Mouse (Mus musculus) cerebellum, adult 8-10 months (tissue): ENCODE data around the gene Mrpl2.

Source experiments
- DNase-seq: peaks from one replicate; pipeline ENCODE4 v3.0.0; 2022

Gene Mrpl2

DNA sequence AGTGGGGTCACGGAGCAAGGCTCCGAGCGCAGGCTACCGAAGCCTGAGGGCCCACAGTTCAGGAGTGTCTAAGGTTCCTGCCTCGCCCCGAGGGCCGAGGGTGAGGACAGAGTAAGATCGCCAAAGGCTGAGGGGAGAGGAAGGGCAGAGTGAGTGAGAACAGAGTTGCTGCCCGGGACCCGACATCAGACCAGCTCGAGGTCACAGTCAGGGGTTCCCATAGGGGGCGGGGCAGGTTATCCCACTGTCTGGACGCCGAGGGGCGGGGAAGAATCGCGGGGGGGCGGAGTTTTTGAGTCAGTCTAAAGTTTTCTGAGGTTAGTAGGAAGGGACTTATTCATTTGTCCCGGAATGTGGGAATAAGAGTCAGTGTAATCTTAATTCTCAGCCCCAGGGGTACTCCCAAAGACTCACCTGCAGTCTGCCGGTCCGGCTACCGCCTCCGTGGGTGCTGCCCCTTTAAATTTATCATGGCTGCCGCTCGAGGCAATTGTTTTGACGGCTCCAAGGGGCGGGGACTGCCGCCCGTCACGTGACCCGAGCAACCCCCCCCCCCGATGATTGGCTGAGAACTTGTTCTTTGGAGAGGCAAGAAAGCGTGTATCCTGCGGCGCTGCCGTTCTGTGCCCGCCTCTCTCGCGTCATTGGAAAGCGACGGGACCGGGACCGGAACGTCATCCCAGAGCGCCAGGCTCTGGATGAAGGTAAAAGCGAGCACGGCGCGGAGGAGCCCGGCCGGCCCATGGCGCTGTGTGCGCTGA lies at the start of gene Mrpl2, which contains the start of gene Klc4:
TSS of gene Mrpl2 (plus strand) at position 669 of the 761 bp plus-strand sequence.
TSS of gene Klc4 (minus strand) at position 462 of the 761 bp plus-strand sequence.
- DNase-seq = peak; percentile 99

DNA sequence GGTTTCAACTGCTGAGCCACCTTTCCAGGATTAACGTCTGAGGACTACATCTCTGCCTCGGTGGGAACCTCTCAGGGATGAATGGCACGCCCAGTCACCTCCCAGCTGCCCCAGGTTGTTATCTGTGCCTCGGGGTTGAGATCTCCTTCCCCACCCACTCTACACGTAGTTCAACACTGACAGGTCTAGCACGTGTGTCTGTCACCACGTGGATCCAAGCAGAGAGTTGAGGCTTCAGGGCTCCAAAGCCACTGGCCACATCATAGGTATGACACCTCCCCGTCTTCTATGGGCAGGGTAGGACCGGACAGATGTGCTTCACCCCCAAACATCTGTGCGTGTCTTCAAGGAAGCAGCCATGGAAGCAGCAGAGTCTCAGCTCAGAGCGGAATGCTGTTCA lies 48.1 kb upstream of the Mrpl2 start:
- DNase-seq = no peak

DNA sequence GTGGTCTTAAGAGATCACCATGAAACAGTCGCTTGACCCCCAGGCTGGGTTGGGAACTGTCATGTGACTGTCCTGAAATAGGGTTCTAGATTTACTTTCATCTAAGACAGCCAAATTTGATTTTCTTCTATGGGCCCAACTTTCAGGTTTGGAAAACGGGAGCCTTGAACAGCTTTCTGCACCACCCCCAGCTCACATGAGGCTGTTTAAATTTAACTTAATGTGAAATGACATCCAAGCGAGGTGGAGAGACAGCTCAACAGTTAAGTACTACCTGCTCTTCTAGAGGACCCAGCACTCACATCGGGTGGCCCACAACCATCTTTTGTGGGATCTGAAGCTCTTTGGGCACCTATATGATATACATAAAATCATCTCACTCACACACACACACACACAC lies 47.1 kb upstream of the Mrpl2 start:
- no peak for DNase-seq

DNA sequence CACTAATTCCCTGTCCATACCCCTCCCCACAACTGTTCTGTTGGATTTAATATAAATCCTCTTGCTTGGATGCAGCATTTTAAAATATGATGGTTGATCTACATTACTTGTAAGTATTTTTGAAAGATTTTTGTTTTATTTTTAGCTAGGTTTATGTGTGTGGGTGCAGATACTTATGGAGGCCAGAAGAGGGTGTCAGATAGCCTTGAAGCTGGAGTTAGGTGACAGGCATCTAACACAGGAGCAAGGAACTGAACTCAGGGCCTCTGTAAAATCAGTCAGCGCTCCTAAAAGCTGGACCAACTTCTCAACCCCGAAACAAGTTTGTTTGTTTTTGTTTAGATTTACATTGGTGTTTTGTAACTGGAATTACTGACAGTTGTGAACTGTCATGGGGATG lies 45.5 kb upstream of the Mrpl2 start:
- DNase-seq = no peak

DNA sequence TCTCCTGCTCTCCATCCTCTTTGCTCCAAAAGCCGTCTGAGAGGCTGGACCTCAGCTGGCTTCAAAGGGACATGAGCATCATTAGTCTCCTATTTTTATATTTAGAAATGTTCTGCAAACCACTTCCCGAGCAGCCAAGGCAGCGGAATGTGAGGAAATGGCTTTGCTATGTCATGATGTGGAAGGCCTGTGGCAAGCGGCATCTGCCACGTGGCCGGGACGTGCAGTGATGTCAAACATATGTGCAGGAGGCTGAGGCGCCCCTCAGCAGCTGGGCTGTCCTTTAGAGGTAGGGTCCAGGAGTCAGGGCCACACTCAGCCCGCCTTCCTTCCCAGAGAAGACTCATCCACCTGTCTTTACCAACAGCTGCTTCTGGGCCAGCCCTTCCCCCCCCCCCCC lies 43.8 kb upstream of the Mrpl2 start:
- DNase-seq = no peak

DNA sequence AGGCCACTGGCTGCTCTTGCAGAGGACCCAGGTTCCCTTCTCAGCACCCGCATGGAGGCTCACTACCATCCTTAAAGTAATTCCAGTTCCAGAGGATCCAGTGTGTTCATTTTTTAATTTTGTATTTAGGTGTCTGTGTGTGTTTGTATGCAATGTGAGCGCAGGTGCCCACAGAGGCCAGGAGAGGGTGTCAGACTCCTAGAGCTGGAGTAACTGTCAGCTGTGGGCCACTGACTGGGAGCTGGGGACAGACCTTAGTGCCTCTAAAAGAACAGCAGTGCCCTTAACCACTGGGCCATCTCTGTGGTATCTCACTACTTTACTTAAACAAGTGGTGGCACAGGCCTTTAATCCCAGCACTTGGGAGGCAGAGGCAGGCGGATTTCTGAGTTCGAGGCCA lies 42.8 kb upstream of the Mrpl2 start:
- no peak for DNase-seq

DNA sequence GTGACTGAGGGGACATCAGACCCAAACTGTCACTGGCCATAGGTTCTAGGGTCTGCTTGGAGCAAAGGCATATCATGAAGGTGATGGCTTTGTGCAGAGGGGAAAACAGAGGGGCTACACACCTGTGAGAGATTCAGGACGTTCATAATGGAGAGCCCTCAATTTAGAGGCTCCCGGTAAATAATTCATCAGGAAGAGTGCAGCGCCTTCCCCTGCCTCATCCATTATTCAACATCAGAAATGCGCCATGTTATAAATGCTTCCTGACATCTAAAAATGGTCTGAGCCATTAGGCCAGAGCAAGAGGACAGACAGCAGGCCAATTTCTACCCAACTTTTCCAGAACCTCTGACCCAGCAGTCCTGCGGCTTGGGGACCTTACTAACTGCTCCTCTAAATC lies 40.9 kb upstream of the Mrpl2 start:
- DNase-seq = no peak

DNA sequence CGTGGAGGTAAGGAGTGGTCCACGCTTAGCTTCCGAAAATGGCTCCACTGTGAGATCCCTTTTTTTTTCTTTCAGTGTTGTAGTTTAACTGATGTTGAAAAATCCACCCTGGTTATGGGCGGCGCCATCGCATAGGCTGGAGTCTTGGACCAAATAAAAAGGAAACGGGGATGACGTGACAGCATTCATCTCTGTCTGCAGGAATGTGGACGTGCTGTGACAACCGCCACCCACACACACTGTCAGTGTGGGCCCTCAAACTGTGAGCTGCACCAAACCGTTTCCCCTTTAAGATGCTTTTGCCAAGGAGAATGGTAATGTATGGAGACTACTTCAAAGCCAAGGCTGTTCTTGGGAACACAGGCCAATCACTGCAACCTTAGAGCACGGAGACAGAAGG lies 40.0 kb upstream of the Mrpl2 start:
- no peak for DNase-seq

DNA sequence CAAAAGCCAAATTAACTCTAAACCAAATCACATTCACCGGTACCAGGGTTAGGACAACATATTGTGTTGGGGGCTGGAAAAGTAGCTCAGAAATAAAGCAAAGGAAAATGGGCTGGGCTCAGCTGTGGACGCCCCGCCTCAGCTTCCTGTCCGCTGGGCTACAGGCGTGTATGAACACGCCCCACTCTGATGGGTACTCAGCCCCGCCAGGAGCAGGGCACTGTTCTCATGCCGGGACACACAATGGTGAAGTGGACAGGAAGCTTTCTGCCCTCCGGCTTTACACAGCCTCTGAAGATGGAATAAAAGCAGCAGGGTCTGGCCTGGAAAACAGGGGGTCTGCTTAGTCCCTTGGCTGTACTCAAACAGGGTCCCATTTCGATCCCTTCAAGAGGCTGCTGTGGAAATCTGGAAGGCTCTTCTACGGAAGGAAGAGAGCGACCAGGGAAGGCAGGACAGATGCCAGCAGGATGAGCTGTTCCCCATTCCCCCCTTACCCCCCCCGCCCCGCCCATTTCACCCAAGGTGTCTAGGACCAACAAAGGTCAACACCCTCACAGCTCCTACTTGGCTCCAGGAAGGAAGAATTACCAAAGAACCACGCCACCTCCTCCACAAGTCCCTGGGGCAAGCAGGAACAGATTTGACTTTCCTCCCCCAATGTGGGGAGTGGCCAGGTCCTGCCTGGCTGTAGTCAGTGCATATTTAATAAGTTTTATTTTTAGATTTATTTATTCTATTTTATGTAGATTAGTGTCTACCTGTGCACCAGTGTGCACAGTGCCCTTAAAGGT lies 36.1 kb upstream of the Mrpl2 start:
- DNase-seq = no peak

DNA sequence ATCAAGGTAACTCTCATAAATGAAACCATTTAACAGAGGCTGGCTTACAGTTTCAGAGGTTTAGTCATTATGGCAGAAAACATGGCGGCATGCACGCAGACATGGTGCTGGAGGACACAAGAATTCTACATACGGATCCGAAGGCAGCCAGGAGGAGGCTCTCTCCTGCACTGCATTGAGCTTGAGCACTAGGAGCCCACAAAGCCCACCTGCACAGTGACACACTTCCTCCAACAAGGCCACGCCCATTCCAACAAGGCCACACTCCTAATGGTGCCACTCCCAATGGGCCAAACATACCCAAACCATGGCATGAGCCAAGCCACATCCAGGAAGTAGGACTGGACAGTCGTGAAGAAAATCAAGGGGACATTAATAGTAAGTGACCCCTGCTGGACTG lies 34.7 kb upstream of the Mrpl2 start:
- DNase-seq = no peak

DNA sequence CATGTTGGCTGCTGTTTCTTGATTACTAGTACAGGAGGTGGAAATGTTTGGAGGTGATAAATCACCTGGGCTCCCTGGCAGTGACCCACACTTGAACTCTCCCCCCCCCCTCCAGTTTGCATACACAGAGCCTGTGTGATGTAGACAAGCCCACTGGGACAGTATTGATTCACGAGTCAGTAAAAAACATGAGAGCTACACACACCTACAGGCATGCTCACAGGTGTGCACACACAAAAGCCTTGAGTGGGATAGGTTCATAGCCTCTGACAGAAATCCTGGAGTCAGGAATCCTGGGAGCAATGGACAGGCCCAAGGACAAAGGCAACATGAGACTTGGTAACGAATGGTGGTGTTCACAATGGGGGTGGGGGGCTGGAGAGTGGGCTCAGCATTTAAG lies 33.8 kb upstream of the Mrpl2 start:
- DNase-seq = no peak

DNA sequence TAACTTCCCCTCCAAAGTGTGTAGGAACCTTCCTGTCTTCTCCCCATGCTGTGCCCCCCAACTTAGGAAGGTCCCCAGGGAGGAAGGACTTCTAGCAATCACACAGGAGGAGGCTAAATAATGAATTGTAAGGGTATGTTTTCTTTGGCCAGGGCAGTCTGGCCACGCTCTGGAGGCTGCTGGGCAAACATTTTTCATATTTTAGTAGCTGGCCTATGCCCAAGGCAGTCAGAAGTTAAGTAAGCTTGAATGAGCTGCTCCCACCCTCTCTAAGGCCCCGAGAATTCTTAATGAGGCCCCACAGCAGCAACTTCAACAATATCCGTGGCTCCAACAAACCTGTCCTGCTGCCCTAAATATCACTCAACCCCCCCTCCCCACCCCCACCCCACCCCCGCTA lies 33.2 kb upstream of the Mrpl2 start:
- no peak for DNase-seq

DNA sequence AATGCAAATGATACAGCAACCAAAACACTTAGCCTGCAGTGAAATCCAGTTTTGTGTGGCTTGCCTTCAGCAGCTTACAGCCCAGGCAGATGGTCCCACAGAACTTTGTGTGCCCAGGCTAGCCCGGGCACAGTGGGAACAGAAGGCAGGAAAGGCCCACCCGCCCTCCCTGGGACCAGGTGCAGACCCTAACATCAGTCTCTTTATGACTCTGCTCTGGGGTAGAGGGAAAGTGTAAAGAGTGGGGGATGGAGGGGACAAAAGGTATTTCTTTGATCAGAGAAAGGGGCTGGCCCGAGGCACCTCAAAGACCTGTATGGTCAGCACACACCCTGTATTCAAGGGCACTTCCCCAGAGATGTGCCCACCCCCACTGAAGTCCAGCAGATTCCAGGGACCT lies 32.8 kb upstream of the Mrpl2 start:
- no peak for DNase-seq

DNA sequence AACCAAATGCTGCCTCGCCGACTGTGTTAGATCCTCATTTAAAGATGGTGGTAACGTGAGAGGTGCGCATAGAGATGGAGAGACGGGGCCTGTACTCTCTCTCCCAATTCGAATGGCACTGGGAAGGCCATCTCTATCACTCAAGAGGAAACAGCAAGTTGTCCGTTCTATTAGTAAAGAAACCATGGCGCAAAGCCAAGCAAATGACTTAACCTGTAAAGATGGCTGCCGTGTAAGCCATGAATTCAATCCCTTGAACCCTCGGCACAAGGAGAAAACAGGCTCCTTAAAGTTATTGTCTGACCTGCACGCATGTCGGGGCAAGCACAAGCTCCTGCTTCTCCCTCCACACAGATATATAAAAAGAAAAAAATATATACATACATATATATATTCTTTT lies 28.2 kb upstream of the Mrpl2 start:
- no peak for DNase-seq

DNA sequence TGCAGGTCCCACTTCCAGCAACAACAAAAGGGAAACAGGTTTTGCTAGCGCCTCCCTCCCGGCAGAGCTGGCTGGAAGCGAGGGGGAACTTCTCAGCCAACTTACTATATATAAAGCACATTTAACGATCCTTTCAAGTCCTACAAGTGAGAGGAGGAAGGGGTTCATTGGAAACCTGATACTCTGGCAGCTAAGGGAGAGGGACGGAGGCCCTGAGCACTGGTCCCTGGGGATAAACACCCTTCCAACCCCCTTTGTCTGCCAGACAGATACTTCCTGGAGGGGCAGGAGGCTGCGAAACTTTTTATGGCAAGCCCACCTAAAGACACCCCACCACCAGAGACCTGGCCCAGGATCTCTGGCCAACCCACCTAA lies 27.6 kb upstream of the Mrpl2 start:
- no peak for DNase-seq

DNA sequence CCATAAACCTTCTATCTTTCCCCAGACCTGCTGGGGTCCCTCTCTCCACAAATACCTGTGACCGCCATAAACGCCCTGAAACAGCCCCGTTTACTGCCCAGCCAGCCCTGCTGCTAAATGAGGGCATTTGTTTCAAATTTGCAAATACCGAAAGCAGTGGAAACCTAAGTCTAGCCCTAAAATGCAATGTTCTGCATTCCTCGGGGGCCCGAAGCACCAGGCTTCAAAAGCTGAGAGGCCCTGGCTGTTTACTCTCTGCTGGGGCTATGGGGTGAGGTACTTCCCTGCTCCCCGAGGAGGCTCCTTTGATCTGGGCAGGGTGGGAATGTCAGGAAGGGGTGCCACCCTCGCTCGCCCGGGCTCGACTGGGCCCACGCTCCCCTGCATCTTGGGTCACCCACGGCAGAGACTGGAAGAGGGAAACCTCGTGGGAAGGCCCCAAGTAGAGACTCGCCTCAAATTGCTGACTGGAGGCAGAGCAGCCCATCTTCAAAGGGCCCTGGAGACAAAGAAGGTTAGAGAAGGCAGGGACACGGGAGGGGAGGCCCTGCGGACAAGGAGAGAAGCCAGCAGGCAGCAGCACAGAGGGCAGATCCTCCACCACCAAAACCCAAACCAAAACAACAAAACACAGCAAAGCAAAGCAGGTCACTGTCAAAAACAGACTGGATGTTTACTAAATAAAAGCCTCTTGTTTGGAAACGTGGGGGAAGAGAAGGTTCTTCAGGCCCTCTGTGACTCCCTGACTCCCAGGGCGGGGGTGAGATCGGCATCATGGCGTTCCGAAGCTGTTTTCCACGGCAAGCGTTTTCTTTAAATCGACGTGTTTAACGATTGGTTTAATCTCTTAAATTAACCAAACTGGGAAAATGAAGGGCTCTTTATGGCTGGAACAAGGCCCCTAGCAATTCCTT lies 27.0 kb upstream of the Mrpl2 start:
- DNase-seq = no peak

DNA sequence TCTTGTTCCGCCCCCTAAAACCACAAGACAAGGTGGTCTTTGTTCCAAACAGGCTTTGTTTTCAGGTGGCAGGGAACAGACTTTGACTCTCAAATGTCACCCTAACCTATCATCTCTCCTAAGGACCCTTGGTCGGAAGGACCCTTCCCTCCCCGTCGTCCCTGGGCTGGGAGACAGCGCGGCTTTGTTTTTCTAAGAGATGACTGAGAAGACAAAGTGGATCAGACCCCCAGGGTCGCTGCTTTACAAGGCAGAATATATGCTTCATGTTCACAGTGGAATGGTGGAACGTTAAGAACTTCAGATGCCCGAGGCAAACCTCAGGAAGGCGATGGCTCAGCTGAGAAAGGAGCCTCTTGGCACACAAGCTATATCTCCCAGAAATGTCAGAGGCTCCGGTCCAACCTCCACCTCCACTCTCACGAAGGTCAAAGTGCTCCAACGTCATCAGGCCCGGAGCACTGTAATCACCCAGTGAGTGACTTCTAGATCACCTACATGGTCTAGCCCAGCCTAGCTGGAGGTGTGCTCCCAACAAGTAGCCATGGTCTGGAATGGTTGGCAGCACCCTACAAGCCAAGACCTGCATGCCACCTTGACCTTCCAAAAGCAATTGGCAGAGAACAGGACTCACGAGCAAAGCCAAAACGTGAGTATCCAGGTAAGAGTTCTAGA lies 26.2 kb upstream of the Mrpl2 start:
- no peak for DNase-seq

DNA sequence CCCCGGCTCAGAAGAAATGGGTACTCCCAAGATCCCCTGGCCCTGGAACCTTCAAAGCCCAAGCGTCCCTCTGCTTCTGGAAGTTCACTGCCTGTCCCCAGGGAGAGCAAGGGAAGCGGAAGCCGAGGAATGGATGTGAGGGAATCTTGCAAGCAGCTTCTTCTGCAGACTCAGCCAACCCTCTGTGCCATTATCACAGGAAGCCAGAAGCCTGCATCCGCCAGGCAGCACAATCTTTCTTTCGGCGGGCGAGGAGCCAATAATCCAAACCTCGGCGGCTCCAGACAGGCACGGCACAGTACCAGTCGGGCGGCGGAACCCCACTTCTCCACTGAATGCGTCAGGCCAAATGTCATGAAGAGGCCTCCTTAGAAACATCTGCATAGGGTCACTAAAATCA lies 24.7 kb upstream of the Mrpl2 start:
- no peak for DNase-seq

DNA sequence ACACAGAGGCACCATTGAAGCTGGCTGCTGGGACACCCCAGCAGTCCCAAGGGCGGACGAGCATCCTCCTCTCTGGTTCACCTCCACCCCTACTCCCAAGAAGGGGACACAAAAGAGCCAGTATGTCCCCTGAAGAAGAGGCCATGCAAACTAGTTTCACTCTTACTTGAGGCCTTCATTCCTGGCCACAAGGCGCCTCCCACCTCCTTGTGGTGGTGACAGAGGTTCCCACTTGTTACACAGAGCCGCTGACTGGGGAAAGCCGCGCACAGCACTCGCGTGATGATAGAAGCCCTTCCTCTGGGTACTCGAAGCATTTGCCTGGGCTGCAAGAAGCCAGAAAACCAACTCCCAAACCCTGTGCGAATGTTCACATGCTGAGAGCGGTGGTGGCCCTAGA lies 23.8 kb upstream of the Mrpl2 start:
- no peak for DNase-seq

DNA sequence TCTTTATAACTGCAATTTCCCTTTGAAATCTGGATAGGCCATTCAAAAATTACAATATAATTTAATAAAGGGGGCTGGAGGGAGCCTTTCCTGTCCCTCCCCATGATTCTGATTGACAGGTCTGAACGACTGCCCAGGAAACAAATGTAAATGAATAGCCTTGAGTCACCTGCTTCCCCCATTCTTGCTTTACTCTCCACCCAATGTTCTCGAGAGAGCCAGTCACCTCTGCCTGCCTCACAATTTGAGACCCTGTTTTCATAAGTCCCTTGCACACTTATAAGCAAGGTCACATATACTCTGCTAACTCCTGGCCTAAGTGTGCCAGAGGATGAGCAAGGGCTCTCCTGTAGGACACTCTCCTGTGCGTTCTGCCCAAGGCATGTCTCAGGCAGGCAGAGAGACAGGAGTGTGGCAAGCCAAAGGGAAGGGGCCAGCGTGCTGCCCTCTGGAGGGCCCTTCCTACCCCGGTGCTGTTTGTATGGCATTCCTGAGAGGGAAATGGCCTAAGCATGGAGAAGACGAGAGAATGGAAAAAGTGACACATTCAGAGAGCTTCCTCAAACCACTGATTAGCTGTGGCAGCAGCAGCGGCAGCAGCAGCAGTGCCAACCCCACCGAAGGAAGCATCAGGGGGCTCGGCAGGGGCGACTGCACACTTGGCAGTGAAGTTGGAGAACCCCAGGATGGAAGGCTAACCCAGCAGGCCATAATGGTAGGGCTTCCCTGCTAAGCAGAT lies 22.0 kb upstream of the Mrpl2 start:
- DNase-seq = no peak

DNA sequence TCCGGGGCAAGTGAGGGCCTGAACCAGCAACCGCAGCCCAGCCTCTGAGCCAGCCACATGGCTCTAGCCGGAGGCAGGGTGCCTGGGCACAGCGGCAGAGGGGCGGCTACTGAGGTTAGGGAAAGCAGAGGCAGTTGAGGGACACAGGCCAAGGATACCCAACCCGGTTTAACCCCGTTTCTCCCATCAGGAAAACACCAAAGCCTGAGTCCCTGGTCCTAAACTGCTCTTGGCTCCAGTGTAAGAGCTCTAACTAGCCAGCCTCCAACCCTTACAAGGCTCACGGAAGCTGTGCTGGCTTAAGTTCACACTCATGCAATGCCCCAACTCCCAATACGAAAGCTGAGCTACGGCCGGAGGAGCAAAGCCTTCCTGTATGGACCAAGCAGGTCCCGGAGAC lies 21.4 kb upstream of the Mrpl2 start:
- DNase-seq = no peak

DNA sequence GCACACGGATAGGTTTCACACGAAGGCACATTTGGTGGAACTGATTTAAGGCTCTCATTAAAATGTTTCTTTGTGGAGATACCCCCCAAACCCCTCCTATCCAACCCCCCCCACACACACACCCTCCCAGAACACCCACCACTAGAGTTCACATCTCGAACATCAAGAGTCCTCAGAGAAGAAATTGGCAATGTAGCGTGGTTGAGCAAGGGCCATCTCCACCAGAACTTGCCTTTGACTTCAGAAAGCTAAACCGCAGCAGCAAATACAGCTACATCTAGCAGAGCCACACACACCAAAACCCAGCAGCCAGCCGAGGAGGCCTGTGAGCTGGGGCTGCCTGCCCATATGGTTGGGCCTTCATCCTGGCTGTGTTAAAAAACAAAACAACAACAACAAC lies 18.6 kb upstream of the Mrpl2 start:
- DNase-seq = no peak
